Mouse (Mus musculus) forebrain, embryonic 15.5 days (tissue): Measurements from ENCODE around the gene Fbxo3. TPM values are rescaled to one million over a fixed set of nuclear protein-coding genes. Genes with fewer than 3 reads are reported as not detected.
"Not testable (repeated sequence)": the region's sequence is repeated elsewhere in the genome, so short reads cannot be mapped to it uniquely, and the experiment has no call there.

Experiments
- ATAC-seq: fragments of 200-750 bp; cut with Nextera tagmentation; replicated peaks from 2 replicates; pipeline ENCODE4 v1.8.0; 2017; ENCODE audit warnings: mild to moderate bottlenecking, moderate TSS enrichment, moderate library complexity
- H3K27ac ChIP-seq: fragments of 300-500 bp; sonication (generic); replicated peaks from 2 replicates; pipeline ENCODE4 v1.5.1; 2015; ENCODE audit warnings: mild to moderate bottlenecking, inconsistent platforms
- H3K27me3 ChIP-seq: fragments of 300-500 bp; sonication (generic); 2 replicates; pipeline ENCODE4 v1.6.1; 2015; ENCODE audit warnings: inconsistent platforms
- H3K36me3 ChIP-seq: fragments of 300-500 bp; sonication (generic); 2 replicates; pipeline ENCODE4 v1.6.1; 2015; ENCODE audit warnings: mild to moderate bottlenecking, inconsistent platforms
- H3K4me1 ChIP-seq: fragments of 300-500 bp; sonication (generic); 2 replicates; pipeline ENCODE4 v1.6.1; 2015; ENCODE audit warnings: inconsistent platforms
- H3K4me2 ChIP-seq: fragments of 300-500 bp; sonication (generic); replicated peaks from 2 replicates; pipeline ENCODE4 v1.6.1; 2015; ENCODE audit warnings: mild to moderate bottlenecking, inconsistent platforms
- H3K4me3 ChIP-seq: fragments of 300-500 bp; sonication (generic); 2 replicates; pipeline ENCODE4 v1.5.1; 2015; ENCODE audit warnings: mild to moderate bottlenecking, inconsistent platforms
- H3K9ac ChIP-seq: fragments of 300-500 bp; sonication (generic); replicated peaks from 2 replicates; pipeline ENCODE4 v1.6.1; 2015; ENCODE audit warnings: mild to moderate bottlenecking, inconsistent platforms
- H3K9me3 ChIP-seq: fragments of 300-500 bp; sonication (generic); 2 replicates; pipeline ENCODE4 v1.6.1; 2016; ENCODE audit warnings: inconsistent platforms
- WGBS: fragments of 180-500 bp; shearing (Covaris S2); methylation state at CpG from one replicate; pipeline ENCODE4 v1.1.7; 2015; ENCODE audit warnings: mixed read lengths; 5-methylcytosine and 5-hydroxymethylcytosine counted together
- polyA plus RNA-seq: library from polyadenylated mRNA; unstranded; fragments of >200 nt; fragmentation: Nextera tagmentation; extraction: Ambion mirVana; gene quantifications from 2 replicates; pipeline ENCODE4 v1.2.1, GENCODE M21; 2015

Gene Fbxo3
- polyA plus RNA-seq, 1 experiment from 2014 or later = 65.1 TPM

GRCm38 (mm10) chr2:104007793-104008519 is 19.6 kb upstream of the Fbxo3 start:
- no peak overlapping the region for H3K27ac ChIP-seq
- no peak overlapping the region for H3K4me3 ChIP-seq
- 85% methylated on average over 7 of the region's 7 CpGs for WGBS
- H3K27me3 ChIP-seq = no peaks in the 10 kb centered on the region
- H3K9me3 ChIP-seq = no peaks in the 10 kb centered on the region
- no peak overlapping the region for H3K9ac ChIP-seq
- ATAC-seq = no peak
- no peaks in the 10 kb centered on the region for H3K36me3 ChIP-seq
- no peaks in the 10 kb centered on the region for H3K4me1 ChIP-seq
- no peak overlapping the region for H3K4me2 ChIP-seq

- not testable (repeated sequence) for ATAC-seq, H3K9me3 ChIP-seq, H3K27ac ChIP-seq, H3K4me1 ChIP-seq, H3K4me3 ChIP-seq, H3K27me3 ChIP-seq, H3K36me3 ChIP-seq, H3K9ac ChIP-seq, H3K4me2 ChIP-seq
- WGBS = 88% methylated on average over 3 of the region's 3 CpGs
Observed at GRCm38 (mm10) chr2:104008853-104009252, 18.7 kb upstream of the Fbxo3 start.

- no peak for ATAC-seq
- H3K9me3 ChIP-seq = no peaks in the 10 kb centered on the region
- H3K4me3 ChIP-seq = no peak overlapping the region
- no peak overlapping the region for H3K9ac ChIP-seq
- 88% methylated on average over 7 of the region's 7 CpGs for whole genome bisulfite sequencing
- no peak overlapping the region for H3K27ac ChIP-seq
- H3K27me3 ChIP-seq = no peaks in the 10 kb centered on the region
- H3K4me2 ChIP-seq = no peak overlapping the region
- no peaks in the 10 kb centered on the region for H3K36me3 ChIP-seq
- H3K4me1 ChIP-seq = peaks cover 3% of the 10 kb centered on the region
Observed at GRCm38 (mm10) chr2:104023096-104023495, 4.4 kb upstream of the Fbxo3 start.

GRCm38 (mm10) chr2:104024656-104025055 is 2.9 kb upstream of the Fbxo3 start:
- Histone ChIP-seq H3K4me2 (no peak overlapping the region), H3K4me3 (no peak overlapping the region), H3K9ac (no peak overlapping the region), H3K27me3 (no peaks in the 10 kb centered on the region), H3K4me1 (peaks cover 19% of the 10 kb centered on the region), H3K27ac (no peak overlapping the region), H3K36me3 (no peaks in the 10 kb centered on the region), H3K9me3 (no peaks in the 10 kb centered on the region)
- no peak for ATAC-seq
- 89% methylated on average over 4 of the region's 4 CpGs for WGBS

- H3K36me3 ChIP-seq = peaks cover 5% of the 10 kb centered on the region
- H3K27me3 ChIP-seq = no peaks in the 10 kb centered on the region
- peaks cover 21% of the 10 kb centered on the region for H3K4me1 ChIP-seq
- peak; percentile 81; the same call in 1 of the 2 replicates for ATAC-seq
- no peaks in the 10 kb centered on the region for H3K9me3 ChIP-seq
- peak within 1 kb of the TSS; percentile 89 for H3K4me2 ChIP-seq
- H3K4me3 ChIP-seq = peak within 1 kb of the TSS; percentile 79
- WGBS = 2% methylated on average over 32 of the region's 32 CpGs
- H3K27ac ChIP-seq = 0 out of 2 replicates have a peak within 1 kb of the TSS, but pooled peaks have one; percentile 27
- H3K9ac ChIP-seq = peak within 1 kb of the TSS; percentile 93
Observed at GRCm38 (mm10) chr2:104028139-104028723, 710 bp downstream of the Fbxo3 start, which contains the start of gene 4931422A03Rik. Gene 4931422A03Rik (minus strand): TSS chr2:104028361.

GRCm38 (mm10) chr2:104029074-104029473 is 1.6 kb downstream of the Fbxo3 start:
- 77% methylated on average over 2 of the region's 2 CpGs for WGBS
- Histone ChIP-seq H3K9me3 (no peaks in the 10 kb centered on the region), H3K4me3 (peak overlapping the region; percentile 79), H3K9ac (0 out of 2 replicates have a peak overlapping the region, but pooled peaks have one; percentile 93), H3K27ac (no peak overlapping the region), H3K36me3 (peaks cover 11% of the 10 kb centered on the region), H3K4me2 (peak overlapping the region; percentile 89), H3K27me3 (no peaks in the 10 kb centered on the region), H3K4me1 (peaks cover 21% of the 10 kb centered on the region)
- no peak for ATAC-seq

- no peak for ATAC-seq
- H3K4me3 ChIP-seq = no peak overlapping the region
- no peaks in the 10 kb centered on the region for H3K9me3 ChIP-seq
- peaks cover 21% of the 10 kb centered on the region for H3K4me1 ChIP-seq
- H3K27ac ChIP-seq = no peak overlapping the region
- no peak overlapping the region for H3K4me2 ChIP-seq
- H3K36me3 ChIP-seq = peaks cover 13% of the 10 kb centered on the region
- H3K9ac ChIP-seq = no peak overlapping the region
- 87% methylated on average over 3 of the region's 3 CpGs for WGBS
- no peaks in the 10 kb centered on the region for H3K27me3 ChIP-seq
Observed at GRCm38 (mm10) chr2:104030381-104030780, 2.9 kb downstream of the Fbxo3 start.

GRCm38 (mm10) chr2:104032056-104032455 is 4.5 kb downstream of the Fbxo3 start:
- H3K27me3 ChIP-seq = no peaks in the 10 kb centered on the region
- H3K36me3 ChIP-seq = peaks cover 15% of the 10 kb centered on the region
- WGBS = 90% methylated on average over 3 of the region's 3 CpGs
- H3K27ac ChIP-seq = no peak overlapping the region
- ATAC-seq = no peak
- peaks cover 21% of the 10 kb centered on the region for H3K4me1 ChIP-seq
- H3K4me2 ChIP-seq = no peak overlapping the region
- no peaks in the 10 kb centered on the region for H3K9me3 ChIP-seq
- H3K9ac ChIP-seq = no peak overlapping the region
- no peak overlapping the region for H3K4me3 ChIP-seq

GRCm38 (mm10) chr2:104034832-104035472 is 7.4 kb downstream of the Fbxo3 start:
- 33% methylated on average over 3 of the region's 3 CpGs for WGBS
- no peaks in the 10 kb centered on the region for H3K9me3 ChIP-seq
- ATAC-seq = 0 out of 2 replicates have a peak, but pooled peaks have one; percentile 26
- H3K36me3 ChIP-seq = peaks cover 17% of the 10 kb centered on the region
- no peaks in the 10 kb centered on the region for H3K4me1 ChIP-seq
- H3K27me3 ChIP-seq = no peaks in the 10 kb centered on the region
- H3K4me2 ChIP-seq = no peak overlapping the region
- H3K4me3 ChIP-seq = no peak overlapping the region
- H3K27ac ChIP-seq = no peak overlapping the region
- no peak overlapping the region for H3K9ac ChIP-seq

- Histone ChIP-seq H3K4me1 (no peaks in the 10 kb centered on the region), H3K4me2 (no peak overlapping the region), H3K27me3 (no peaks in the 10 kb centered on the region), H3K36me3 (peaks cover 22% of the 10 kb centered on the region), H3K4me3 (no peak overlapping the region), H3K9ac (no peak overlapping the region), H3K9me3 (no peaks in the 10 kb centered on the region), H3K27ac (no peak overlapping the region)
- ATAC-seq = no peak
- 80% methylated on average over 6 of the region's 6 CpGs for WGBS
Observed at GRCm38 (mm10) chr2:104035595-104035994, 8.1 kb downstream of the Fbxo3 start.

- ATAC-seq = no peak
- WGBS = 46% methylated on average over 3 of the region's 3 CpGs
- Histone ChIP-seq H3K4me1 (no peaks in the 10 kb centered on the region), H3K36me3 (peaks cover 26% of the 10 kb centered on the region), H3K27ac (no peak overlapping the region), H3K9ac (no peak overlapping the region), H3K4me2 (no peak overlapping the region), H3K9me3 (no peaks in the 10 kb centered on the region), H3K4me3 (no peak overlapping the region), H3K27me3 (no peaks in the 10 kb centered on the region)
Observed at GRCm38 (mm10) chr2:104036316-104036715, 8.8 kb downstream of the Fbxo3 start.

GRCm38 (mm10) chr2:104038236-104038635 is 10.7 kb downstream of the Fbxo3 start:
- no peak for ATAC-seq
- 80% methylated on average over 2 of the region's 2 CpGs for WGBS

More at GRCm38 (mm10) chr2:104038236-104038635, 10.7 kb downstream of the Fbxo3 start:
- Histone ChIP-seq H3K36me3 (peaks cover 27% of the 10 kb centered on the region), H3K27ac (no peak overlapping the region), H3K9me3 (no peaks in the 10 kb centered on the region), H3K4me3 (no peak overlapping the region), H3K9ac (no peak overlapping the region), H3K4me1 (no peaks in the 10 kb centered on the region), H3K4me2 (no peak overlapping the region), H3K27me3 (no peaks in the 10 kb centered on the region)
